Mouse (Mus musculus) heart, embryonic 12.5 days (tissue): ENCODE measurements around the gene Pf4. TPM values are rescaled to one million over a fixed set of nuclear protein-coding genes. Genes with fewer than 3 reads are reported as not detected.
A peak's percentile ranks its signal among the peaks of the same experiment; 100 is the strongest.

Experiments
- ATAC-seq: fragments of 200-750 bp; cut with Nextera tagmentation; 2 replicates; pipeline ENCODE4 v1.8.0; 2017; ENCODE audit warnings: moderate TSS enrichment, moderate library complexity; ENCODE audit not compliant: insufficient number of reproducible peaks, low FRiP score
- H3K27ac ChIP-seq: fragments of 300-500 bp; sonication (generic); 2 replicates; pipeline ENCODE4 v1.5.1; 2016; ENCODE audit warnings: mild to moderate bottlenecking, moderate library complexity; ENCODE audit not compliant: poor library complexity, severe bottlenecking
- H3K27me3 ChIP-seq: fragments of 300-500 bp; sonication (generic); replicated peaks from 2 replicates; pipeline ENCODE4 v1.6.1; 2016; ENCODE audit warnings: mild to moderate bottlenecking, moderate library complexity
- H3K36me3 ChIP-seq: fragments of 300-500 bp; sonication (generic); 2 replicates; pipeline ENCODE4 v1.6.1; 2016; ENCODE audit warnings: mild to moderate bottlenecking, moderate library complexity
- H3K4me1 ChIP-seq: fragments of 300-500 bp; sonication (generic); replicated peaks from 2 replicates; pipeline ENCODE4 v1.6.1; 2016; ENCODE audit warnings: mild to moderate bottlenecking
- H3K4me2 ChIP-seq: fragments of 300-500 bp; sonication (generic); 2 replicates; pipeline ENCODE4 v1.6.1; 2016; ENCODE audit warnings: mild to moderate bottlenecking, moderate library complexity
- H3K4me3 ChIP-seq: fragments of 300-500 bp; sonication (generic); 2 replicates; pipeline ENCODE4 v1.5.1; 2016; ENCODE audit warnings: mild to moderate bottlenecking
- H3K9ac ChIP-seq: fragments of 300-500 bp; sonication (generic); 2 replicates; pipeline ENCODE4 v1.6.1; 2016; ENCODE audit warnings: mild to moderate bottlenecking, moderate library complexity
- H3K9me3 ChIP-seq: fragments of 300-500 bp; sonication (generic); replicated peaks from 2 replicates; pipeline ENCODE4 v1.6.1; 2016; ENCODE audit warnings: mild to moderate bottlenecking, moderate library complexity
- WGBS: fragments of 180-500 bp; shearing (Covaris S2); methylation state at CpG from one replicate; pipeline ENCODE4 v1.1.7; 2016; 5-methylcytosine and 5-hydroxymethylcytosine counted together
- polyA plus RNA-seq: library from polyadenylated mRNA; unstranded; fragments of >200 nt; fragmentation: Nextera tagmentation; extraction: Ambion mirVana; gene quantifications from 2 replicates; pipeline ENCODE4 v1.2.1, GENCODE M21; 2016

Pf4 gene
- 75.1 and 90.7 TPM in 2 replicates for polyA plus RNA-seq

DNA sequence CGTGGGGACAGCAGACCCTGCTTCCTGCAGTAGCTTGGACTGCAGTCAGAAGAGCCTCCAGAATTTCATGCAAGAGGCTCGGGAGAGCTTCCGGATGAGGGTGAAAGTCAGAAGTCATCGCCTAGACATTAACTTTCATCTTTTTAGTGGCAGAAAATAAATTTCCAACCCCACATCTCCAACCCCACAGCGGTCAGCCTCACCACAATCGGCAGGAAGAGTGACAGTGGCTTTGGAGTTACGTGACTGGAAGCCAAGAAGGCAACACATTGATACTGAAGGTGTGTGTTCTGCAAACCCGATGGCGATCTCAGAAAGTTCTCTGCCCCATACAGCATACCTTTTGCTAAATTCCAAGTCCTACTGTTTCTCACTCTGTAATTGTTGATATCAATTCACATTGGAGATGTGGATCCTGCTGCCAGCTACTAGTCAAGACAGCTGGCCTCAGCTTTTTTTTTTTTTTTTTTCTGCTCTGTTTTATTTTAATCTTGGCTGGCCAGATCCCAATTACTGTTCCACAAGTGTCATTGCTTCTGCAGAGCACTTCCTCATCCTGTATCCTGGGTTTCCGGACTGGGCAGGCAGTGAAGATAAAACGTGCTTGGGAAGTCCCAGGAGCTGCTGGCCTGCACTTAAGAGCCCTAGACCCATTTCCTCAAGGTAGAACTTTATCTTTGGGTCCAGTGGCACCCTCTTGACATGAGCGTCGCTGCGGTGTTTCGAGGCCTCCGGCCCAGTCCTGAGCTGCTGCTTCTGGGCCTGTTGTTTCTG, at the start of gene Pf4:
Pf4 (plus strand) TSS at position 556 of the 774 bp plus-strand sequence.
- Histone ChIP-seq H3K36me3 (no peaks in the 10 kb centered on the region), H3K4me3 (no peak within 1 kb of the TSS), H3K4me2 (peak within 1 kb of the TSS; percentile 30; the same call in 1 of the 2 replicates), H3K9ac (no peak within 1 kb of the TSS), H3K27me3 (no peaks in the 10 kb centered on the region), H3K4me1 (no peaks in the 10 kb centered on the region), H3K27ac (no peak within 1 kb of the TSS; the same call in 1 of the 2 replicates), H3K9me3 (no peaks in the 10 kb centered on the region)
- ATAC-seq: peak; percentile 59
- 51% methylated on average over 16 of the region's 16 CpGs for WGBS

DNA sequence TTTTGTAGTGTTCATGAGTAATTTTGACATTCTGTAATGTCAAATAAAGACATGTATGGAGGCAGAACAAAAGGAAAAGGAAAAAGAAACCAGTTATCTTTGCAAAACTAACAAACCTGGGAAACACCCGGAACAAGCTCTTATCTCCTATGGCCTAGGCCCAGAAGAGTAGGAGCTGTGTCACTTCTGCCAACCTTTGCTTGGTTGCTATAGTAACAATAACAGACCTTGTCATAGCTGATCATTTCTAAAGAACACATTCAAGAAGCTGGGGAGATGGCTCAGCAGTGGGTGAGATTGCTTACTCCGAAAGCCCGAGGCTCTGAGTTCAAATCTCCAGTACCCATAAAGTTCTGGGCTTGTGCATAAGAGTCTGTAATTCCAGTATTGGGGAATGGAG, 49.6 kb upstream of the Pf4 start:
- Histone ChIP-seq H3K9me3 (no peaks in the 10 kb centered on the region), H3K27ac (no peak overlapping the region), H3K4me2 (no peak overlapping the region), H3K9ac (no peak overlapping the region), H3K4me3 (no peak overlapping the region), H3K27me3 (no peaks in the 10 kb centered on the region), H3K4me1 (no peaks in the 10 kb centered on the region), H3K36me3 (no peaks in the 10 kb centered on the region)
- ATAC-seq: no peak
- 76% methylated on average over 3 of the region's 3 CpGs for WGBS

DNA sequence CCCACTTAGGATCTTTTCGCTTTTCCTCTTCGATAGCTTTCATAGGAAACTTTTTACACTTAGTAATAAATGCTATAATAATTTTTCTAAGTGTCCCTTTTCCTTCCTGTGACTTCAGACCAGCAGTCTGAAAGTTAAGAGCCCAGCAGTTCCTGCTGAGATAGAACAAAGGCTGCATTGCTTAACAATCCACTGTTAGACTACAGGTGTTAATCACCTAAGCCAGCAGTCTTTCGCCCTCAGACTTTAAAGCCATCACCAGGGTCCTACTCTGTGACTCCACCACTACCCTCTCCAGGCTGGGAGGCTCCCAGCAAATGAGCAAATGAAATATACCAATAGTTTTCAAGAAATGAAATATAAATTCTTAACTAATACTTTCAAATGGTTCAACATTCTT, 44.0 kb upstream of the Pf4 start:
- Histone ChIP-seq H3K36me3 (no peaks in the 10 kb centered on the region), H3K27ac (no peak overlapping the region), H3K4me1 (no peaks in the 10 kb centered on the region), H3K27me3 (no peaks in the 10 kb centered on the region), H3K9me3 (no peaks in the 10 kb centered on the region), H3K4me3 (no peak overlapping the region), H3K9ac (no peak overlapping the region), H3K4me2 (no peak overlapping the region)
- ATAC-seq: no peak
- WGBS: 64% methylated on average over 3 of the region's 3 CpGs

DNA sequence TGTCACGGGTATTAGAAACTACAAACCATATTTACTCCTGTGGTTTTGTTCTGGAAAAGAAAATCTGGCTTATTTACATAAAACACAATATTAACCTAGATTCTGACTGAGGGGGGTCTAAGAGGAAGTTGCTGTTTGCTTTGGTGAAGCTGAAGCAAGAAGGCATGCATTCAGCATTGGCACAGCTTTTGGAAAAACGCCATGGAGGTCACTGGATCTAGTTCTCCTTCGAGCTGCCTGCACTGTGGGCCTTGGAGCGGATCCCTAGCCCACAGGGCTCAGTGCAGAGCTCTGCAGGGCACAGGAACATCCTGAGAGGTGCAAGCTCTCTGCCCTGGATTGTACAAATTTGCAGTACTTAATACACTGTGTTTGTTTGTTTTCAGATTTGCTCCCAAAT, 40.8 kb upstream of the Pf4 start:
- Histone ChIP-seq H3K9ac (no peak overlapping the region), H3K4me3 (no peak overlapping the region), H3K4me2 (no peak overlapping the region), H3K27ac (no peak overlapping the region), H3K27me3 (no peaks in the 10 kb centered on the region), H3K36me3 (no peaks in the 10 kb centered on the region), H3K4me1 (no peaks in the 10 kb centered on the region), H3K9me3 (no peaks in the 10 kb centered on the region)
- ATAC-seq: no peak
- WGBS: 62% methylated on average over 4 of the region's 4 CpGs

DNA sequence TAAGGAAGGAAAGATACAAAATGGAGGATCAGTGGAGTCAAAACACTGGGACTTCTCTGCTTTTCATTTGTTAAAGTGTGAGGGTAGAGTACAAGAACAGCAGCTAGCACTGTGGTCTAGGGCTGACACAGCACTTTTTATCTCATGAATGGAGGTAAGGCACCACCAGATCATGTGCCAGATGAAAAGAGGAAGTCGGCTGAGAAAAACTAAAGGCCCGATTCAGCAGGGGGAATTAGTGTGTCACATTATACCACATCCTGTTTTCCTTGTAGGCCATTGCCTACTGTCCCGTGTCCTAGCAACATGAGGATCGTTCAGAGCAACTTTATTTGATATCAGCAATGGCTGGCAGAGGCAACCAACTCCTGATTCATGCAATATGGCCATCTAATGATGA, 30.2 kb upstream of the Pf4 start:
- no peak for ATAC-seq
- Histone ChIP-seq H3K36me3 (no peaks in the 10 kb centered on the region), H3K27me3 (no peaks in the 10 kb centered on the region), H3K9ac (no peak overlapping the region), H3K4me3 (no peak overlapping the region), H3K27ac (no peak overlapping the region), H3K4me2 (no peak overlapping the region), H3K4me1 (no peaks in the 10 kb centered on the region), H3K9me3 (no peaks in the 10 kb centered on the region)
- 56% methylated on average over 4 of the region's 4 CpGs for WGBS

- WGBS: 89% methylated on average over 1 of the region's 1 CpGs
- Histone ChIP-seq H3K36me3 (no peaks in the 10 kb centered on the region), H3K27me3 (peaks cover 7% of the 10 kb centered on the region; the same call in 1 of the 2 replicates), H3K4me1 (peaks cover 3% of the 10 kb centered on the region), H3K4me3 (no peak overlapping the region), H3K9ac (no peak overlapping the region), H3K4me2 (no peak overlapping the region), H3K9me3 (no peaks in the 10 kb centered on the region), H3K27ac (no peak overlapping the region)
- ATAC-seq: no peak
Observed at GRCm38 (mm10) chr5:90753934-90754333, 18.3 kb upstream of the Pf4 start.

GRCm38 (mm10) chr5:90758020-90758605, 14.1 kb upstream of the Pf4 start:
- WGBS: 30% methylated on average over 5 of the region's 5 CpGs
- no peak overlapping the region for H3K27ac ChIP-seq
- peaks cover 13% of the 10 kb centered on the region for H3K4me1 ChIP-seq
- H3K36me3 ChIP-seq: no peaks in the 10 kb centered on the region
- H3K9ac ChIP-seq: no peak overlapping the region
- H3K4me2 ChIP-seq: no peak overlapping the region
- no peak overlapping the region for H3K4me3 ChIP-seq
- no peaks in the 10 kb centered on the region for H3K9me3 ChIP-seq
- H3K27me3 ChIP-seq: peaks cover 18% of the 10 kb centered on the region; the same call in 1 of the 2 replicates
- no peak for ATAC-seq

DNA sequence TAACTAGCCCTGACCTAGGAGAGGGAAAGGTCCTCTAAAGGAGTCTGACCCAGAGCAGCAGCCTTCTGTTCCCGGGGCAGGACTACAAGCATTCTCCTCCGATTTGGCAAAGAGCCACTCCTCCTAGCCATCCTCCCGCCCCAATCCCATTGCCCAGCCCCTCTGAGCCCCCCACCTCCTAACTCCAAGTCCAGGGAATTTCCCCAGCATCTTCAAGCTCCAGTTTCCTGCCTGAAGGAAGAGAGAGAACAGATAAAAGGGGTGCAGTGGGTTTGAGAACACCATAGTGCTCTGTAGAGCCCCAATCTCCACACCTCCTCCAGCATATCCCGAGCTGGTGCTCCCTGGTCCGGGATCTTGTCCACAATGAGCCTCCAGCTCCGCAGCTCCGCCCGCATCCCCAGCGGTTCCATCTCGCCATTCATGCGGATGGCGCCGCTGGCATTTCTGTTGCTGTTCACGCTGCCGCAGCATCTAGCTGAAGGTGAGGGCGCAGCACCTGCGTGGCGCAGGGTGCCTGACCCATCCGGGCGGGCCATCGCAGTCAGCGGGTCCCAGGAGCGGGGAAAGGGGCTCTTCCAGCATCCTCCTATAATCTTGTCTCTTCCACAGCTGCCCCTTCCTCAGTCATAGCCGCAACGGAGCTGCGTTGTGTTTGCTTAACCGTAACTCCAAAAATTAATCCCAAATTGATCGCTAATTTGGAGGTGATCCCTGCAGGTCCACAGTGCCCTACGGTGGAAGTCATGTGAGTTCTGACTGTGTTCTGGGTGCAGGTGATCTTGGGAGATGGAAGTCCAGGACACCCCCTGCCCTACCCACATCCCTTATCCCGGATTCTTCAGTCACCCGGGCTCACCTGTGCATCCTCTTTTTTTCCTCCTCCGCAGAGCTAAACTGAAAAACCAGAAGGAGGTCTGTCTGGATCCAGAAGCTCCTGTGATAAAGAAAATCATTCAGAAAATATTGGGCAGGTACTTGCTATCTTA, 12.9 kb upstream of the Pf4 start, which contains the start of gene Cxcl5:
Cxcl5 (plus strand) TSS at position 284 of the 989 bp plus-strand sequence.
- Histone ChIP-seq H3K4me3 (peak within 1 kb of the TSS; percentile 29), H3K9me3 (no peaks in the 10 kb centered on the region), H3K4me1 (peaks cover 13% of the 10 kb centered on the region), H3K27ac (no peak within 1 kb of the TSS), H3K27me3 (peaks cover 18% of the 10 kb centered on the region; the same call in 1 of the 2 replicates), H3K4me2 (peak within 1 kb of the TSS; percentile 62), H3K9ac (0 out of 2 replicates have a peak within 1 kb of the TSS, but pooled peaks have one; percentile 26), H3K36me3 (no peaks in the 10 kb centered on the region)
- ATAC-seq: no peak
- 5% methylated on average over 32 of the region's 32 CpGs for WGBS

DNA sequence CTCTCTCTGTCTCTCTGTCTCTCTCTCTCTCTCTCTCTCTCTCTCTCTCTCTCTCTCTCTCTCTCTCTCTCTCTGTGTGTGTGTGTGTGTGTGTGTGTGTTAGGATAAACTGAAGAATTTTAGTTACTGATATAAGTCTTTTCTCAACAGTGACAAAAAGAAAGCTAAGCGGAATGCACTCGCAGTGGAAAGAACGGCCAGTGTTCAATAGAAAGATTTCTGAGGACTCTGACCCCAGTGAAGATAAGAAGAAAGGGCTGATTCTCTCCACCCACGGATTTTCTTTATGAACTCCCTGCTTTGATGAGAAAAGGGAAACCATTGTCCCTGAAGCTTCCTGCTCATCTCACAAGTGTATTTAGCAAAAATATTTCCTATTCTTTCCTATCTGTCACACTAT, 11.9 kb upstream of the Pf4 start:
- Histone ChIP-seq H3K4me3 (no peak overlapping the region), H3K9me3 (no peaks in the 10 kb centered on the region), H3K4me1 (peaks cover 13% of the 10 kb centered on the region), H3K27ac (no peak overlapping the region), H3K4me2 (no peak overlapping the region), H3K9ac (no peak overlapping the region), H3K27me3 (peaks cover 18% of the 10 kb centered on the region; the same call in 1 of the 2 replicates), H3K36me3 (no peaks in the 10 kb centered on the region)
- no peak for ATAC-seq
- WGBS: 38% methylated on average over 4 of the region's 4 CpGs

- peaks cover 18% of the 10 kb centered on the region; the same call in 1 of the 2 replicates for H3K27me3 ChIP-seq
- peaks cover 13% of the 10 kb centered on the region for H3K4me1 ChIP-seq
- no peak overlapping the region for H3K4me2 ChIP-seq
- no peaks in the 10 kb centered on the region for H3K36me3 ChIP-seq
- H3K27ac ChIP-seq: no peak overlapping the region
- no peak for ATAC-seq
- WGBS: 83% methylated on average over 2 of the region's 2 CpGs
- no peak overlapping the region for H3K9ac ChIP-seq
- no peaks in the 10 kb centered on the region for H3K9me3 ChIP-seq
- H3K4me3 ChIP-seq: no peak overlapping the region
Observed at GRCm38 (mm10) chr5:90760844-90761243, 11.4 kb upstream of the Pf4 start.
